9 mouse cellular contexts compared by ENCODE assay signal in the genomic region with DNA sequence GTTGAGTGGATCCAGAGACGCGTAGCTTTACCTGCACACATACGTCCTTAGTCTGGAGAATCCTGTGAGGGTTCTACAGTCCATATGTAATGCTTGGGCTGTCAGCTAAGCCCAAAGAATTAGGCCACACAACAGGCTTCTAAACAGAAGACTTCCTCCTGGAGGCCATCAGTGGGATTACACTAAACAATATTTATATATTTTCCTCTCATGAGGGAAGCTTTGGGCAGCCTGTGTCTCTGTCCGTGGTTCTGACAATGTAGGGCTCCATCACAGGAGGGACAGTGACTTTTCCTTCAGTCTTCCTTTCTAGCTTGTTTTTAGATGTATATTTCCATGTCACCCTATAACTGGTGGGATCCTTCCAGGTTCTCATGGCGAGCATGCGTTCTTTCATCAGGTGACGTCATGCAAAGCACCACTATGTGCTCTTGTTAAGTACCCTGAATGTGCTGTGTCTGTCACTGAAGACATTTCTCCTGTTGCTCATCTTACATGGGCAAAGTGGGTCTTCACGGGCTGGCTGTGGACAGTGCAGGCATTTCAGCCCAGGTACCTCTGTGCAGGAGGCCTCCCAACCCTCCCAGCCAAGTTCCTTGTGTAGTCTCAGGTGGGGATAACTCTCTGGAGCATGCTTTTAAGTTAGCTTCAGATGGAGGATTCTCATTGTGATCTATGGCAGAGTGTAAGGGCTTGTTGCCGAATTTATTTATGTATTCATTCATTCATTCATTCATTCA.
DNase-seq lines count a peak whose midpoint lies in the region; ATAC-seq lines count a peak whose summit lies in the region.
"Had no signal": no experiment of that assay in that cellular context is flagged by ENCODE, and none has a peak within 500 bp of the region (broad histone marks: within the 10 kb centered on the region; RNA-seq: fewer than 3 reads in every experiment).

No protein-coding gene starts in this region.

- peak; percentile 68 for DNase-seq in heart, embryonic 10.5 days (ENCODE audit: low spot score)
- DNase-seq in heart, adult 9 months (ENCODE audit: low spot score in 2 of 2): no peak
- DNase-seq in midbrain, embryonic 10.5 days (ENCODE audit: low spot score): no peak
- peak; percentile 70 for DNase-seq in embryo, embryonic 11 days
- DNase-seq in retina, embryonic 14.5 days (ENCODE audit: low spot score): peak; percentile 75
- no peak for DNase-seq in urinary bladder, postnatal 36 days (ENCODE audit: low spot score in 2 of 2)
- DNase-seq in gastrocnemius, postnatal 14 days: no peak

- H3K27me3 ChIP-seq in heart, embryonic 10.5 days (ENCODE audit: insufficient read depth, poor library complexity, severe bottlenecking): no peaks in the 10 kb centered on the region
- no peaks in the 10 kb centered on the region for H3K27me3 ChIP-seq in midbrain, embryonic 13.5 days
- H3K27me3 ChIP-seq in midbrain, embryonic 10.5 days (ENCODE audit: low read depth, poor library complexity, severe bottlenecking): no peaks in the 10 kb centered on the region
- H3K27me3 ChIP-seq: embryonic facial prominence, embryonic 15.5 days had no signal

- ATAC-seq in midbrain, embryonic 13.5 days: peak; percentile 60; the same call in 1 of the 2 replicates

- no peak overlapping the region for H3K4me2 ChIP-seq in midbrain, embryonic 13.5 days (replicated peaks)
- H3K4me2 ChIP-seq: embryonic facial prominence, embryonic 15.5 days had no signal

- H3K36me3 ChIP-seq in heart, embryonic 10.5 days: peaks cover 4% of the 10 kb centered on the region; the same call in 1 of the 2 replicates
- peaks cover 64% of the 10 kb centered on the region for H3K36me3 ChIP-seq in midbrain, embryonic 13.5 days
- H3K36me3 ChIP-seq in midbrain, embryonic 10.5 days: peaks cover 59% of the 10 kb centered on the region
- H3K36me3 ChIP-seq: embryonic facial prominence, embryonic 15.5 days had no signal

- no peak overlapping the region for H3K4me3 ChIP-seq in heart, embryonic 10.5 days
- no peak overlapping the region for H3K4me3 ChIP-seq in midbrain, embryonic 13.5 days (replicated peaks)
- H3K4me3 ChIP-seq in midbrain, embryonic 10.5 days: no peak overlapping the region
- H3K4me3 ChIP-seq: embryonic facial prominence, embryonic 15.5 days had no signal

- H3K27ac ChIP-seq in heart, embryonic 10.5 days: no peak overlapping the region
- no peak overlapping the region for H3K27ac ChIP-seq in midbrain, embryonic 13.5 days
- no peak overlapping the region for H3K27ac ChIP-seq in midbrain, embryonic 10.5 days (replicated peaks)
- H3K27ac ChIP-seq: embryonic facial prominence, embryonic 15.5 days had no signal

- intact Hi-C loops in gastrocnemius, postnatal 14 days (cut with DNase I; ENCODE audit: low total_unique reads): no loop called here

- no peaks in the 10 kb centered on the region for H3K4me1 ChIP-seq in heart, embryonic 10.5 days
- H3K4me1 ChIP-seq in midbrain, embryonic 13.5 days (replicated peaks): no peaks in the 10 kb centered on the region
- H3K4me1 ChIP-seq in midbrain, embryonic 10.5 days: no peaks in the 10 kb centered on the region
- H3K4me1 ChIP-seq: embryonic facial prominence, embryonic 15.5 days had no signal

- no peaks in the 10 kb centered on the region for H3K9me3 ChIP-seq in heart, embryonic 10.5 days
- H3K9me3 ChIP-seq in midbrain, embryonic 13.5 days: no peaks in the 10 kb centered on the region
- no peaks in the 10 kb centered on the region for H3K9me3 ChIP-seq in midbrain, embryonic 10.5 days (replicated peaks)
- H3K9me3 ChIP-seq: embryonic facial prominence, embryonic 15.5 days had no signal

- no peak overlapping the region for H3K9ac ChIP-seq in midbrain, embryonic 13.5 days (replicated peaks)
- H3K9ac ChIP-seq: embryonic facial prominence, embryonic 15.5 days had no signal

- WGBS in heart, embryonic 10.5 days: 81% methylated on average over 9 of the region's 9 CpGs
- 87% methylated on average over 9 of the region's 9 CpGs for whole genome bisulfite sequencing in midbrain, embryonic 13.5 days
- WGBS in midbrain, embryonic 10.5 days: 87% methylated on average over 9 of the region's 9 CpGs

Comparison
In these comparisons a context has a peak if more than half of its experiments do, and no peak if none do; other contexts are left out.
1. DNase-seq: peak in heart, embryonic 10.5 days (single experiment), embryo, embryonic 11 days (single experiment) and retina, embryonic 14.5 days (single experiment); none in heart, adult 9 months (0 of 2), midbrain, embryonic 10.5 days (single experiment), urinary bladder, postnatal 36 days (0 of 2) and gastrocnemius, postnatal 14 days (single experiment).